Mouse (Mus musculus) G1E (cell line): ENCODE results near the gene Aldh1a1.

ENCODE experiments used
- CTCF ChIP-seq: IDR thresholded peaks from 2 replicates; pipeline ENCODE4 v1.5.1; 2012; ENCODE audit warnings: low read depth, low read length, inconsistent platforms, mixed read lengths
- GATA1 ChIP-seq: IDR thresholded peaks from 2 replicates; pipeline ENCODE4 v1.6.1; 2012; ENCODE audit warnings: borderline replicate concordance, low read length, inconsistent platforms, mixed read lengths

DNA sequence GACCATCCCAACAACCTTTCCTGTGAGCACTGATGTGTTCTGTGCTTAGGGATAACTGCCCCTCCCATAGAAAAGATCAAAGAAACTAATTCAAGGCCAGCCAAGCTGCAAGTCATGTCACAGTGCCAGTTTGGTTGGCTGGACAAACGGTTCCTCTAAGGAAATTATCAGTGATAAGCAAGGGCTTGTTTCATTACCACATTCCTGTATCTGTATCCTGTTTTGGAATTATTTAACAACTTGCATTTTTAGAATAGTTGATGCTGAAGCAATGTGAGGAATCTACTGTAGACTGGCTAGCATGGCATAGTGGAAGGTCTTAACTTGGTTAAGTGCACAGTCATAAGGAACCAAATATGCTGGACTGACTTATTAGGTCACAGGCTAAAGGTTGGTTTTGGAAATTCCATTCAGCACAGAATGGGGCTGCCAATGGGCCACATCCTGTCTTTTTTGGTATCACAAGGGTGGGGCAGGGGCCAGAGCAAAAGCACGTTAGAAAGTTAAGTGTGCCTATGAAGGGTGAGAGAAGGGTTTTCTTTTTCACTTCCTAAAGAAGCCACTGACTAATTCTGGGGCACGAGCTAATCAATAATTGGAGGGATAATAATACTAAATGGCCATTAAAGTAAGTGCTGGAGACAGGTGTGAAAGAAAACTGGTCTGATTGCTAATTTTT, 121.9 kb downstream of the Aldh1a1 start:
- TF ChIP-seq GATA1 (no peak), CTCF (no peak)
